Mouse (Mus musculus) thymus, postnatal 25 days (tissue): ENCODE measurements around the gene Ascc1.

Experiments
- DNase-seq: peaks from one replicate; pipeline ENCODE4 v3.0.0; 2022

Gene Ascc1

DNA sequence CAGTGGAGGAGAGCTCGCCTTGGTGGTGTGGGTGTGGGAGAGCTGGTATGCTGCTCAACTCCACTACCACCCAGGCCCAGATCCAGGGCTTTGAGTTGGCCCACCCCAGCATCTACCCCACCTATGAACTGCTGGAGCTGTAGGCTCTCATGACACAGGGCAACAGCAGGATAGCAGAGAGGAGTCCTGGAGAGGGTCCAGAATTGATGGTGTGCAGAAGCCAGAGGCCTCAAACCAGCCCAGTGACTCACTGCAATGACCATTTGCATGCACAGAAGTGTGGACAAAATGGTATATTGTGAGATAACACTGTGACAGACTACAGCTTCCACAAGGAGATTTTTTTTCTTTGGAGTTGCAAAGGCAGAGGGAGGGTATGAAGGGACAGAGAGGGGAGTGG is 21.1 kb downstream of the Ascc1 start:
- DNase-seq, result no peak

DNA sequence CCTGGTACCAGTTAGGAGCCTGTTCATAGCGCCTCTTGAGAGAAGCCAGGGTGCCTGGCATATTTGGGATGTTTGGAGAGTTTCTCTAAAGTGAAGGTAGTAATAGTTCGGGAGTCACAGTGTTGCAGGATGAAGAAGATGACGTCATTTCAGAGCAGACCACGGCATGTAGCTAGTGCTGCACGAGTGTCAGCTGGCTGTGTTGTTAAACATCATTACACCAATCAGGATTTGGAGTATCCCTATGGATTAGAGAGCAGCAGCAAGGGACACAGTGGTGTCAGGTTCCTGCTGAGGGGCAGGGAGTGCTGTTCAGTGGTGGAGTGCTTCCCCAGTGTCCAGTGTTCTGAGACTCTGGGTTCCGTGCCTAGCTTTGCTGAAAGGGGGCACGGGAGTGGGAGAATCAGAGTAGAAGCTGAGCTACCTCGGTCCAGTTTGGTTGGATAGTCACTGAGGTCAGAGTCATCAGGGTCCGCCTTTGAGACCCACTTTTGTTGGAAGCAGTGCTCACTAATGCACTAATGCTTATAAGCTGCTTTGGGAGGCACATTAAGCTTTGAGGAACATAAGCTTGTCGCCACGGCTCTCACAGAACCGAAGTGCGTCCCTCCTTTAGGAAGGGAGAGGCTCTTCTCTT is 24.3 kb downstream of the Ascc1 start:
- no peak for DNase-seq

- no peak for DNase-seq
Measured at GRCm38 (mm10) chr10:60027619-60028084, 25.0 kb downstream of the Ascc1 start.

DNA sequence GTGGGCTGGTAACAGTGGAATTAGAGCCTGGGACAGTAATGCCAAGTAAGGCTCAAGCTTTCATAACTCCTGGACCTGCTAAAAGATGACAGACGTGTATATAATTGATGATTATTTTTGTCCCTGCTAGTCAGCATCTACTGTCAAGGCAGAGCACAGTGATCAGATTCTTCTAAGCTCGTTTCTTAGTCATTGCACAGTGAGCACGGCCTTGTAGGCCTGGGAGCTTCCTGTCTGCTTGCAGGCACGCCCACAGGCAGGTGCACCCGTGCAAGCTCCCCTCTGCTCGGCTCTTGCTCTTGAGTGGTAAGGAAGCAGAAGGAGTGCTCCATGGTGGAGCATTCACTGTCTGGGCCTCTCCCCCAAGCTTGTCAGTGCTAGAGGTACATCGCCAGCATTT is 25.6 kb downstream of the Ascc1 start:
- peak; percentile 73 for DNase-seq

DNA sequence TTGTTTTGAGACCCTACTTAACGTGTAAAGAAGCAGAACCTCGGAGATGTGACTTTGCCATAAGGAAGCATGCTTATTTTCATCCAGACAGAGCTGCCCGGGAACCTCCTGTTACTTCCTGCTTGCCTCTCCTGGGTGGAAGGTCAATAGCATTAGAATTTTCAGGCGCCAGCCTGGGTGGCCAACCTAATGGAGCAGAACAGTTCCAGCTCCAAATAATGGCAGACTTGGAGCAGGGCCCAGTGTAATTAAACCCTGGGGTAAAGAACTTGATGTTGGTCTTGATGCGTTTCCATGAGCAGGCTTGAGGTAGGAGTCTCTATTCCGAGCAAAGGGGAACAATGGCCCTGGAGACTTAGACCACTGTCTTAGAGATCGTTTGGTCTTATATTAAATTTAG is 26.4 kb downstream of the Ascc1 start:
- DNase-seq, result no peak

- no peak for DNase-seq
Measured at GRCm38 (mm10) chr10:60029387-60029786, 26.8 kb downstream of the Ascc1 start.

DNA sequence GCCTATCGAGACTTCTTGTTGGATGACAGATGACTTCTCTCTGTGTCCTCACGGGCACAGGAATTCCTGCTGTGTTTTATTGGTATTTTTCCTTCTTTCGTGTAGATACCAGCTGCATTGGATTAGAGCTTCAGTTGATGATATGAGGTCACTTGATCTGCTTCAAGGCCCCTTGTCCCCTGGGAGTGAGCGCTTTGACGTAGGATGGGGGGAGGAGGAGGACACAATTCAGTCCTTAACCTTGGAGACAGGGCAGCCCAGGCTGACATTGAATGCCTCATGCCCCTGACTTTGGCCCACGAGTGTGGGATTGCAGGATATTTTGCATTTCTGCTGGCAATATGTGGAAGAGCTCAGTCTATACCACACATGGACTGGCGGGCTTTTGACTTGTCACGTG is 29.0 kb downstream of the Ascc1 start:
- DNase-seq, result no peak

GRCm38 (mm10) chr10:60031985-60032384 is 29.4 kb downstream of the Ascc1 start:
- no peak for DNase-seq

- no peak for DNase-seq
Measured at GRCm38 (mm10) chr10:60032622-60033021, 30.0 kb downstream of the Ascc1 start.

- no peak for DNase-seq
Measured at GRCm38 (mm10) chr10:60033064-60033463, 30.5 kb downstream of the Ascc1 start.

DNA sequence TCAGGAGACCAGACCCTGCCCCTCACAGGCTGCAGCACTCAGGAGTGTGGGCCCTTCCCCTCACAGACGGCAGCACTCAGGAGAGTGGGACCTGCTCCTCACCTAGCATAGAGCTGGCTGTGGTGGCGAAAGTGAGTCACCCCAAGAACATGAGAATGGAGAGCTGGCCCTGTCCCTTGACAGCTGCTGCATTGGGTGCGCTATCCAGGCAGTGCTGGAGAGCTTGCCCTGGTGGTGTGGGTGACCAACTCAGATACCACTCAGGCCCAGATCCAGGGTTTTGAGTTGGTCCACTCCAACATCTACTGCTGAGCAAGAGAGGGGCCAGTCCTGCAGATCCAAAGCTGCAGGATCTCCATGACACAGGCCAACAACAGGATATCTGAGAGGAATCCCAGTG is 32.0 kb downstream of the Ascc1 start:
- no peak for DNase-seq

- no peak for DNase-seq
Measured at GRCm38 (mm10) chr10:60035744-60036143, 33.1 kb downstream of the Ascc1 start.

- DNase-seq, result no peak
Measured at GRCm38 (mm10) chr10:60042350-60042922, 39.8 kb downstream of the Ascc1 start.

- DNase-seq, result no peak
Measured at GRCm38 (mm10) chr10:60046696-60047095, 44.1 kb downstream of the Ascc1 start.

- no peak for DNase-seq
Measured at GRCm38 (mm10) chr10:60050581-60050980, 48.0 kb downstream of the Ascc1 start.

DNA sequence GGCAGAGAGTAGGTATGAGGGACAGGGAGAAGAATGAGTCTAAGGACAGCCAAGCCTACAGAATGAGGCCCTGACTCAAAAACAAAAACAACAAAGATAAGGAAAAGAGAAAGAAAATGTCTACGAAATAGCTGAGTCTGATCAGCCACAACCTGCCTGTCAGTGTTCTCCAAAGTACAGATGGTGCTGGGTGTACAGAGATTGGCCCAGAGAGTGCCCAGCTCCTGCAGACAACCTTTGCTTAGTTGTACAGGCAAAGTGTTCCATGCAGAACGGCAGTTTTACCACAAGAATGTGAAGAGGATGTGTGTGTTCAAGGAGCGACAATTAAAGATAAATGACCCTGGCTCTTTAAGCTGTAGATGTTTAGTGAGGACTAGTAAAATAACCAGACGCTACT is 50.5 kb downstream of the Ascc1 start:
- no peak for DNase-seq

GRCm38 (mm10) chr10:60062173-60062572 is 59.6 kb downstream of the Ascc1 start:
- no peak for DNase-seq

DNA sequence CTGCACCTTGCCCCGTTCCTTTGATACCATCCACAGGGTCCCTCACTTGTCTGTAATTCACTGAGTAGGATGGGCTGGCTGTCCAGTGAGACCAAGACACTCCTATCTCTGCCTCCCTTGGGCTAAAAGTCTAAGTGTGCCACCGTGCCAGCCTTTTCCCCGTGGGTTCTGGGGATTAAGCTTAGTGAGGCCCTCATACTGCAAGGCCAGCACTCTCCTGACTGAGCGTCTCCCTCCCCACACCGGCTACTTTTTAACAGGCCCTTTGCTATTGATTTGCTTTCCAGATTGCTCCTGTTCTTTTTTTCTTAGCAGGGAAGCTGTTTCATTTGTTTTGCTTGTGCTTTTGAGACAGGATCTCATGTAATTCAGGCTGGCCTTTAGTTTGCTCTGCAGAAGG is 60.3 kb downstream of the Ascc1 start:
- no peak for DNase-seq

DNA sequence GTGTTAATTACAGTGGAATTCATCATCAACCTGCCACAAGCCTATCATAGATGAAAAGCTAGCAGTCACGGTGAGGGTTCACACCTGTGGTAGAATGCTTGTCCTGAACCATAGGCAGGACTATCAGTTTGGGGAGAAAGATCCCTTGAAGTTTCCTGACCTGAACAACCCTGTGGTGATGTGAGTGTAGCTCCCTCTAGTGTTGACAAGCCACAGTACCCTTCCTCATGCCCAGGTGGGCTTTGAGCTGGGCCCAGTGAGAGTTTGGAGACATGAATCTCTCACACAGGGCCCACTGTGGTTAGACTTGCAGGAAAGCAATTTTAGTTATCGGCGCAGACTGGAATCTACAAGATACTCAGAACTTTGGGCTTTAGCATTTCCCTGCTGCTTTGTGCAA is 63.9 kb downstream of the Ascc1 start:
- DNase-seq, result peak; percentile 65

- no peak for DNase-seq
Measured at GRCm38 (mm10) chr10:60075159-60075558, 72.6 kb downstream of the Ascc1 start.

- no peak for DNase-seq
Measured at GRCm38 (mm10) chr10:60077226-60077625, 74.6 kb downstream of the Ascc1 start.

DNA sequence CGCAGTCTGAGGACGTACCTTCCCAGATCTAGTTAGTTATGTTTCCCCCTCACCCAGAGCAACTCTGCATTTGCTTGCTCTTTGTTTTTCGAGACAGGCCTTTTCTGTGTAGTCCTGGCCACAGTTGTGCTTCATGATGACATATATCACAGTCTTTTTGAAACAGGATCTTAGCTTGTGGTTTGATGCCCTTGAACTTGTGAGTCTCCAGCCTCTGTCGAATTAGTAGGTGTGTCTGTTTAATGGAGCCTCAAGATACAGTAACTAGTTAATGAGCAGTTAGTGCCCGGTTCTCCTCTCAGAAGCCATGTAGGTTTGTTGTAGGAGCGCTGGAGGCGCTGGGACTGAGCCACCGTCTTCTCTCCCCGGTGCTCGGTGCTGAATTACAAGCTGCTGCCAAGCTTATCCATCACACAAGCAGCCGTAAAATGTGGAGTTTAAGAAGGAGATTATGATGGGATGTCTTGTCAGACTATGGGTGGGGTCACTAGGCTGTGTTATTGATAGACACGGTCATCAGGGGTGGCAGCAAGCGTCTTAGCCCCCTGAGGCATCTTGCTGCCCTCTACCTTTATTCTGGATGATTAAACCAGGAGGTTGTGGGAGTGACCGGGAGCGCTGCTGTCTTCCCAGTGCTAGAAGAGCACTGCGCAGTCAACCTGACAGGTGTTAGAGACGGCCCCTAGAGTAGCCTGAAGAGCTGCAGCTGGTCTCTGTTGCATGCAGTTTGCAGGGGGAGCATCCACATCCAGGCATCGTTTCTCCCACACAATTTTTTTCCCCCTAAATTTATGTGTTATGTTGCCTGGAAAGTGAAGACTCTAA is 75.3 kb downstream of the Ascc1 start:
- DNase-seq, result no peak

DNA sequence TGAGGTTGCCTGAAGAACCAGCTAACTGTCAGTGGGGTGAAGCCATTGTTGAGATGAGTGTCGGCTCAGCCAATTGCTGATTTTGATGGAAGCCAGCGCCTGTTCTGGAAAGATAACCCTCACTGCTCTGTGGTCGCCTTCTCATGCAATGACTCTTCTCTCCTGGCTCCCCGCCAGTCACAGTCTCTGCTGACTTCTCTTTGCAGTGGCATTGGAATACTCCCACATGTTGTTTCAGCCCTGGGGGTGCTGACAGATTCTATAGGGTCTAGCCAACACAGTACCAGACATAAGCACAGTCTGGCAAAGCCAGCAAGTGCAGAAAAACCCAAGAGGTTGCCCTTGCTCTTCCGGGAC is 75.9 kb downstream of the Ascc1 start:
- DNase-seq, result no peak

DNA sequence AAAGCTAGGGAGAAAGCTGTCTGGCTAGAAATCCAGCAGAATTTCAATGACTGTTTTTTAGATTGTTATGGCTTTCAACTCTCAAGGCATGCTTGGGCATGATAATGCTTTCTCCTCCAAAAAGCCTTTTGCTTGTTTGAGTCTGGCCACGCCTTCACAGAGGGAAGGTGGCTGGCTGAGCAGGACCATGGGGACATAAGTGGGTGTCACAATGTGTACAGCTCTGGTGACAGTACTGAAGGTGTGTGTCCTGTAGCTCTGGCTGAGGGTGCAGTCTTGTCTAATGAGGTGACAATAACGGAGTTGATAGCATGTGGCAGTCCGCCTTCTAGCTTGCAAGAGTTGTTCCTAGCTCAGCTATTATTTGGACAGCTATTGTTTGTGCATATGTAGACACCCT is 77.6 kb downstream of the Ascc1 start:
- DNase-seq, result no peak
